Mouse (Mus musculus) embryonic fibroblast, embryonic 13.5 days (primary cell): Measurements from ENCODE around the gene Edem3.

Experiments used
- CTCF ChIP-seq: IDR thresholded peaks from 2 replicates; pipeline ENCODE4 v1.5.1; 2011; ENCODE audit warnings: mild to moderate bottlenecking, control low read depth, low read length, moderate library complexity, borderline replicate concordance; ENCODE audit not compliant: insufficient read depth
- POLR2A ChIP-seq: IDR thresholded peaks from 2 replicates; pipeline ENCODE4 v1.6.1; 2011; ENCODE audit warnings: low read depth, mild to moderate bottlenecking, control low read depth, low read length, moderate library complexity

DNA sequence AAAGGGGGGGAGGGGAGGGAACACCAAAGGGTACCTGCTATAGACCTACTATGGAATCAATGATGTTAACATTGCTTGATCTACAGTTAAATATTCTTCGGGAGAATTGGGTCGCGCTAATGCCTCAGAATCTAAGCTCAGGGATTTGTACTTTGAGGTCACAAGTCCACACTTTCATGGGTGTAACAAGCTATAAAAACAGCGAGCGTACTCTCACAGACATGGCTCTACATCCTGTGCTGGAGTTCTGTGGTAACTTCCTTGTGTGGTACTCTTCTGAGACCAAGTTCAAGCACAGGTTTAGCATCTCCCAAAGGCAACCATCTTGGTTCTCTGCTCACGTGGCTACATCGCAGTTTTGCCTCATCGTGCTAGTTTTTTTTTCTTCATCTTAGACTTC is 106.9 kb downstream of the Edem3 start:
- TF ChIP-seq POLR2A (no peak), CTCF (no peak)
